Mouse (Mus musculus) monocyte, adult 2 months (primary cell): ENCODE measurements around the gene Morc3.

Experiments used
- DNase-seq, 2 experiments: peaks; one replicate each; pipeline ENCODE4 v3.0.0; 2022; ENCODE audit warnings: low spot score in 2 of 2, low read depth in 1 of 2

Morc3 gene

DNA sequence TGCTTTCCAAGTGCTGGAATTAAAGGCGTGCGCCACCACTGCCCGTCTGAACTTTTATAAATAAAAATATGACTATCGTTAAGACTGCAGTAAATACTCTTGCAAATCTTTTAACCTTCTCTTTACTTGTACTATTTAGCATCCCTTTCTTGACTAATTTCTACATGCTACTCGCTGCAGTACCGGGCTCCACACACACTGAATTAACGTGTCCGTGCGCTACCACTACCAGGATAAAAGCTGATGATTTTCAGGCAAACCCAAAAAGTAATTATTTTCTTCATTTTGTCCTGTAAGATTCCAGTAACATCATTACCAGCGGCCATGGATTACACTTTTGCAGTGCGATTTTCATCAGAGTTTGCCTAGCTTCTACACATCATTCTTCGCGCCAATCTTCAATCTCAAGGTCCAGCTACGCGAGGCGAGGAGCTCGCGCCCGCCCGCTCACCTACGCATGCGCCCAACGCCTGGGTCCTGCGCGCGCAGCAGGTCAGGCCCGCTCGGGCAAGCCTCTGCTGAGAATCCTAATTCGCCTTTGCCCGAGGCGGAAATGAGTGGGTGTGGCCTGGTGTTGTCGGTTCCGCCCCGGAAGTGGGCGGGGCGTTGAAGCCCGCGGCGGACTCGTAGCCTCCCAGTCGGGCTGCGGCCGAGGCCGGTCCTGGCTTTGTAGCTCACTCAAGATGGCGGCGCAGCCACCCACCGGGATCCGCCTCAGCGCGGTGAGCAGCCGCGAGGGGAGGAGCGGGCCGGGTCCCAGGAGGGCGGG, at the start of gene Morc3:
Morc3 (plus strand) TSS at position 495 of the 769 bp plus-strand sequence.
- DNase-seq: peak; percentile 100

DNA sequence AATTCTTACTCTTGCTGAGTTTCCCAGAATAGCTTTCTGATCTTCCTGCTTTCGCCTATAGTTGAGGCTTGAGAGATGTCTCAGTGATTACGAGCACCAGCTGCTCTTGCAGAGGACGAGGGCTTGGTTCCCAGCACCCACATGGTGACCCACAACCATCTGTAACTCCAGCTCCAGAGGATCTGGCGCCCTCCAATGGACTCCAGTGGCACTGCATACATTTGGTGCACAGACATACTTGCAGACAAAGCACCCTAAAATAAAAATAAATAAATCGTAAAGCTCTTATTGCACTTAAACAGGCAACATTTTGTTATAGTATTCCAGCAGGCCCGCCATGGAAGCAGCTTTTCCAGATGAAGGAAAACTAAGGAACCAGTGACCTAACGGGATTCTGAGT, 47.7 kb upstream of the Morc3 start:
- DNase-seq: no peak

DNA sequence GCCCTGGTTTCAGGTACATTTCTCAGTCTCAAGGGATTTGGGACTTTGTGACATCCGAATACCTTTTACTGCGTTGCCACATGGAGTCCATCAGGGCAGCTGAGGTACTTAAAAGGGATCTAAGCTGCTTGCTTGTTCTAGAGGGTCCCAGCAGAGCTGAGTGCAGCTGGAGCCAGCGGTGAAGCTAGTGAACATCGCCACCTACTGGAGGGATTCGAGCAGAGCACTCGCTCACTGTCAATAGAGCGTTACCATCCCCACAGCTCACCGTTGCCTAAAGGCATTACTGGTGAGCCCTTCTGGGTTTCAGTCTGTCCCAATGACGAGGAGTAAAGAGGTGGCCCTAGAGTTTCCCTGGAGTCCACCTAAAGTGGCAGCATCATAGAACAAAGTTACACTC, 46.1 kb upstream of the Morc3 start:
- DNase-seq: no peak

DNA sequence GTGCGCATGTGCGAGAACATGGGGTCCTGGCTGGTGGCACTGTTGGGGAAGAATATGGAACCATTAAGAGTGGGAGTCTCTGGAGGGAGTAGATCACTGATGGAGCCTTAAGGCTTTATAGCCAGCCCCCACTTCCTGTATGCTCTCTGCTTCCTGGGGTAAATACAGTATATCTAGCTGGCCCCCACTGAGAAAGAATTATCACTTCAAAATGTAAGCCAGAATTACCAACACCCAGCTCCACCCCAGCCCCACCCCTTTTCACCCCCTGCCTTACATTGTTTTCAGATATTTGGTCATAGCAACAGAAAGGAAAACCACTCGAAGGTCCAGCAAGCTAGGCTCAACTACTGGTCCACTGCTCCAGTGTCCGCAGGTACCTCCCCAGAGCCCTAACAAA, 43.5 kb upstream of the Morc3 start:
- DNase-seq: no peak

DNA sequence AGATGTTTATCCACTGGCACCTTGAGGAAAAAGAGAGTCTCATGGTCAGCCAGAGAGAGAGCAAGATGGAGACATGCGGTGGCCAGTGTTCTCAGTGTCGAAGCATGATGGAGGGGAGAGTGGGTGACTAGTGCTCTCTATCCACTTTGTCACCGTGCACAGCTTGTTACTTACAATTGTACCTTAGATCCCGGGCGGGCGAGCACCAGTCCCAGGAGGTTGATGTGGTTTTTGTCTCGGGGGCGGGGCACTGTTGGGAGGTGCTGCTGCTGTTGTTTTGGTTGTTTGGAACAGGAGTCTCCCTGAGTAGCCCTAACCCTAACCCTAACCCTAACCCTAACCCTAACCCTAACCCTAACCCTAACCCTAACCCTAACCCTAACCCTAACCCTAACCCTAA, 43.0 kb upstream of the Morc3 start:
- DNase-seq: no peak

DNA sequence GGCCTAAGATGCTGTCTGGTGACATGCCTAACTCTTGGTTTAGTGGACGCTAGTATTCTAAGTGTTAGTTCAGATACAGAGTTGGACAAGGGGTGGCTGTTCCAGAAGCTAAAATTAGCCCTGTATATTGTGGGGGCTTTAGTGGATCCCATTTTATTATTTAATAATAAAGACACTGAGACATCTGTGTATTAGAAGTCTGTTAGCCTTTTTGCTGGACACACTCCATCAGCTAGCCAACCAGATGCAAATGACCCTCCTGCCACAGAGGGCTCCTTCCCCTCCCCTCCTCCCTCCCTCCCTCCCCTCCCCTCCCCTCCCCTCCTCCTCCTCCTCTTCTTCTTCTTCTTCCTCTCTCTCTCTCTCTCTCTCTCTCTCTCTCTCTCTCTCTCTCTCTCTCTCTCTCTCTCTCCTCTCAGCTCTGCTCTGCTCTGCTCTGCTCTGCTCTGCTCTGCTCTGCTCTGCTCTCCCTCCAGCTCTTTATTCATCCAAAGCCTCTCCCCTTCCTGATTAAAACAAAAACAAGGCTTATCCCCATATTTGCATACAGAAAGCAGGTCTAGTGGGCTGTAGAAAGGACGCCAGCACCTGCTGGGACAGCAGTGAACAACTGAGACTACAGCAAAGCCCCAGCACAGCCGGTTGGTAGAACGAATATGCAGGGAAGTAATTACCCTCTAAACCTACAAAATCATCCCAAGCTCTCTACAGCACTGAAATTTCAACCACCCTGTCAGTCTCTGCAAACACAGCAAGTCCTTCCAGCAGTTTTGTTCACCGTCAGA, 41.8 kb upstream of the Morc3 start:
- no peak for DNase-seq

DNA sequence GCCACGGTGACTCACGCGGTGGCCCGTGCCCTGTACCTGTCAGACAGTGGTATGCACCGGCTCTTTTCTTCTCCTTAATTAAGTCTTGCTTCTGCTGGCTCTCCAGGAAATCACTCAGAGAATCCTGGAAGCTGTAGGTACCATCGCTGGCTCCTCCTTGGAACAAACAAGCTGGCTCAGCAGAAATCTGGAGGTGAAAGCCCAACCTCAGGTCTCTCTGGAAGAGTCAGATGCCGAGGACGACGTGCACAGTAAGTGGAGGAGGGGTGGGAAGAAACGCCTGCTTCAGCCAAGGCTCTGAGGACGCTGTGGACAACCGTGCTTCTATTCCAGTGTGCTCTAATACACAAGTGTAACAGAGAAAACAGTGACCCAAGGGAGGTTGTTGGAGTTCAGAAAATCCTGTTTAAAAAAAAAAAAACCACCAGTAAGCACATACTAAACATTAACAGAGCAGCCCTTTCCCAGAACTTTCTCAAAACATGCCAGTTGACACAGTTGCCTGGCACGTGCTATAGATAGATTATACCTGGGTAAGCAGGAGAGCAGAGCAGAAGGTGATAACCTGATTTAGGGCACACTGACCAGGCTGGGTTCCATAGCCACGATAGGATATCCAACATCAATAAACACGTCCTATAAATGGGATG, 38.8 kb upstream of the Morc3 start:
- no peak for DNase-seq

DNA sequence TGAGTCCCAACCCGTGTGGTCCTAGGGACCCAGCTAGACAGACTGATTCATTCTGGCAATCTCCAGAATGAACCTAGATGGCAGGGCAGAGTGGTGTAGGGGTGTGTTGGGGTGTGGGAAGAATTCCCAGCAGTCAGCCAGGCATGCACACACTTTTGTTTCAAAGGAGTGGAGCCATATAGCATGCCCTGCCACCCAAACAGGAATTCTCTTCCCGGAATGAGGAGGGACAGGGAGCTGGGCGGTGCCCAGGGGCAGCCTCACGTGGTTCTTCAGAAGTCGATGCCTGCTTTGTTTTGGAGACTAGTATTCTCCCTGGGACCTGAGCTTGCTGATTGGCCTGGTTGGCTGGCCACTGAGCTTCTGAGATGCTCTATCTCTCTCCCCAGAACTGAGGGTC, 37.1 kb upstream of the Morc3 start:
- DNase-seq: no peak

DNA sequence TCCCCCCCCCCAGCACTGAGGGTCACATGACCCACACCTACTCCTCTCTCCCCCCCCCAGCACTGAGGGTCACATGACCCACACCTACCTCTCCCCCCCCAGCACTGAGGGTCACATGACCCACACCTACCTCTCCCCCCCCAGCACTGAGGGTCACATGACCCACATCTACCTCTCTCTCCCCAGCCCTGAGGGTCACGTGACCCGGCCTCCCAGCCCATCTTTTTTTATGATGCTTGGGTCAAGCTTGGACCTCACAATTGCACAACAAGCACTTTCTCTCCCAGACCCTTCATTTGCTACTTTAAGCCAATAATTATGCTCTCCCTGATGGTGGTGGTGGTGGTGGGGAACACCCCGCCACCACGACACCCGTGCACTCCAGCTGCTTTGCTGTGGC, 36.5 kb upstream of the Morc3 start:
- DNase-seq: no peak

DNA sequence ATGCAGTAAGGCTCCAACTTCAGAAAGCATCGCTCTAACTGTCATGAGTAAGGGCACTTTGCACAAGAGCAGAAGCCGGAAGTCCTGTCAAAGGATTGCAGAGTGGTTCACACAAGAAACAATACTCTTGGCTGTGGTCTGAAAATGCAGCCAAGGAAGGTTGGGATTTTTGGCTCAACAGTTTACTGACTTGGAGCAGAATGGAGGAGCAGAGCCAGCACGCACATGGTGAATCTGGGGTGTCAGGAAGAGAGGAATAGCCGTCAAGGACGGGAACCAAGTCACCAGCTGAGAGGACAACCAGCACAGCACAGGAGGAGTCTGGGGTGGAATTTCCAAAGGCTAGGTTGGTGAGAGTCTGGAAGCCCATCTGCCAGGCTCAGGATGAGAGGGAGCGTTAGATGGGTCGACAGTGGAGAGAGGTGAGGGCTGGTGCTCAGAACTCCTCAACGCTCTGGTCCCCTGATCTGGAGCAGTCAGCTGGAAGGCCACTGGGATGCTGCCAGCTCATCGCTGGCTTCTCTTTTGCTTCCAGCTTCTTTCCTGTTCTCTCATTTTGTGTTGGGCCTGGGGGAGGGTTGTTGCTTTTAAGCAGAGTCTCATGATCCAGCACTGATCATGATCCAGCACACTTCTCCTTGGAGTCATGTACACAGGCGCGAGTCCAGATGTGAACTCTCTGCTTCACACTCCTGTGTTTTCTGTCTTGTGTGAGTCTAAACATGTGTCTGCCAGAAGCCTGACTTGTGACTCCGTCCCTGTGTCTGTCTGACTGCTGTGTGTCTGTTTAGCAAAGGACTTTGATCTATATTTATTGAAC, 34.7 kb upstream of the Morc3 start:
- DNase-seq: no peak

DNA sequence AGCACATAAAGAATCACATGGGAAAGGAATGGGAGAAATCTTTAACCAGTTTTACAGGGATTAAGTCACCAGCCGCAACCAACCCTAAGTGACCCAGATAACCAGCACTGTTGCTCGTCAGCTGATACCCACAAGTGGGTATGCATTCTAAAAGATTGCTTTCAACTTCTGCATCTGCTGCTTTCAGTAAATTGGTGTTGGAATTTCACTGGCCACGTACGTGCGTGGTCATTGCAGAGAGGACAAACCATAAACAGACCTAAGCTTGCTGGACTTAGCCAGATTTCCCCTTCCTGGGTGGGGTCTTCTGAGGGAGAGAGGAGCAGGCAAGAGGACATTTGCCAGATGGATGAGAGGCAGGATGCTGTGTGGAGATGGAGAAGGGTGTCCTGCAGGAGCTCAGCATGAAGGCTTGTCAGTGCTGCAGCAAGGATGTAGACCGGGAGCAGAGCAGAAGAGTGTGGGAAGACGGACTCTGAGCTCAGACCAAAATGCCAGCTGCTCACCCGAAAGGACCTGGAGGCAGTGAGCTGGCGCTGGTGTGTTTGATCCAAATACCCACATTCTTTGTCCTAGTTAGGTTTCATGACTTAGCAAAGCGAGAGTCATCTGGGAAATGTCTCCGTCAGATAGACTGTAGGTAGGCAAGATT, 34.0 kb upstream of the Morc3 start:
- no peak for DNase-seq

DNA sequence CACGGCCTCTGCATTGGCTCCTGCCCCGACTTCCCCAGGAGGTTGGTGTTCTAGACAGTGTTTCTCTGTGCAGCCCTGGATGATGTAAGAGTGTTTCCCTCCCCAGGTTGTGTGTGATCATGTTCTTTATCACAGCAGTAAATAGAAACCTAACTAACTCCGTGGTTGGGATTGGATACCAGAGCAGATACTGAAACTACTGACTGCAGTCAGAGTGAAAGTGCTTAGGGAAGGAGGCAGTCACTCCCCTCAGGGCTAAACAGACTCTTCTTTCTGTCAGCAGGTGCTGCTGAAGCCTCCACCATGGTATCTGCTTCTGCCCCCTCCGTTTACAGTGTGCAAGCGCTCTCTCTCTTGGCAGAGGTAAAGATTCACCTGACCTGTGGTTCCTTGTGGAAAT, 33.3 kb upstream of the Morc3 start:
- DNase-seq: no peak

DNA sequence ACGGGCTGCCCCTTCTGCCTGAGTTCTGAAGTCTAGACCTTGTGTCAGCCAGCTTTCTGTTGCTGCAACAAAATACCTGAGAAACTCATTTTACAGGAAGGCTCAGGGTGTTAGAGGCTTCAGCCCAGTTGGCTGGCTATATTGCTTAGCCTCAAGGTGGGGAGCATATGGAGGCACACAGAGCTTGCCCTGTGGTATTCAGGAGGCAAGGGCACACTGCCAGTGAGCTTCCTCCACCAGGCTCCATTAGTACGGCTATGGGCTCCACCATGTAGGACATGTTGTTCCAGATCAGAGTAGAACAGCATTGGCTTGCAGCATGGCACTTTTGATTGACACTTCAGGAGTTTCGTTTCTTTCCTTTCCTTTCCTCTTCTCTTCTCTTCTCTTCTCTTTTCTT, 32.9 kb upstream of the Morc3 start:
- DNase-seq: no peak

DNA sequence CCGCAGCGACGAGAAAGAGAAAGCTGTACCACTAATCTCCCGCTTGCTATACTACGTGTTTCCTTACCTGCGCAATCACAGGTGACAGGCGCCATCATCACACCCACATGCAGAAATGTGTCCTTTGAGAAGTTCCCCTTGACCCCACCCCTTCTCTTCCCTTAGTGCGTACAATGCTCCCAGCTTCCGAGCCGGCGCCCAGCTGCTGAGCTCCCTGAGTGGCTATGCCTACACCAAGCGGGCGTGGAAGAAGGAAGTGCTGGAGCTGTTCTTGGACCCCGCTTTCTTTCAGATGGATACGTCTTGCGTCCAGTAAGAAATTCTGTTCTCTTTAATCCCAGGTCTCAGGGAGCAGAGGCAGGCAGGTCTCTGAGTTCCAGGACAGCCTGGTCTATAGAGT, 32.0 kb upstream of the Morc3 start:
- no peak for DNase-seq

DNA sequence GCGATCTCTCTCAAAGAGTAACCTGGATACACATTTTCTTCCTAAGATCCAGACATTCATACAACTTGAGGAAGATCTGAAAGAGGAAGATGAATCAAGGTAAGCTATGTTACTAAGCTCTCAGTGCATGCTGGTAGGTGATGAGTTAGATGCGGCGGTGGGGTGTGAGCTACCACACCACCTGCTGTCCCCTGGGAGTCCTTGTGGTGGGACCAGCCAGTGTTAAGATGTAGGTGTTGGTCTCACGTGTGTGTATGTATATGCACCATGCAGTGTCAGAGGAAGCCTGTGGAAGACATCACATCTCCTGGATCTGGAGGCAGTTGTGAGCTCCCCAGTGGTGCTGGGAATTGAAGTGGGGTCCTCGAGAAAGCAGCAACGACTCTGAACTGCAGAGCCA, 24.8 kb upstream of the Morc3 start:
- no peak for DNase-seq

DNA sequence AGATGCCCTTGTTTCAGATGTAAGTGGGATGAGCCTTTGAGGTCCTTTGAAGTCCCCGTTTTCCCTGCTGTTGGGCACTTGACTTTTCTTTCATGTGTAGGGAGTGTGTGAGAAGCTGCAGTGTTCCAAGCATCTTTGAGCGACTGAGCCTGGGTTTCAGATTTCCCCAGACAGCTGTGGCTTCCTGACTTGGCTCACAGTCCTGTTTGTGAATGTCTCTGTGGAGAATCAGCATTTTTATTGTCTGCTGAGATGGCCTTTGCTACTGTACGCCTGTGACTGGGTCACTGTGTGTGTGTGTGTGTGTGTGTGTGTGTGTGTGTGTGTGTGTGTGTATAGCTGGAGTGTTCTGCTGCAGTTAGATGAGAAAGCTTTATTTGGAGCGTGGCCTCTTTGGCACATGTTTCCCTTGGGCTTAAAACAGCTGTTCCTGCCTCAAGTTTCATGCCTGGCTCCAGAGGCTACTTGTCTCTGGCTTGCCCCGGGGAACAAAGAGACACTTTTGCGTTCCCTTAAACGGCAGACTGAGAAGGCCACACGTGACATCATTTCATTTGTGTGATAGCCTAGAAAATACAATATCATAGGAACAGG, 23.9 kb upstream of the Morc3 start:
- no peak for DNase-seq

DNA sequence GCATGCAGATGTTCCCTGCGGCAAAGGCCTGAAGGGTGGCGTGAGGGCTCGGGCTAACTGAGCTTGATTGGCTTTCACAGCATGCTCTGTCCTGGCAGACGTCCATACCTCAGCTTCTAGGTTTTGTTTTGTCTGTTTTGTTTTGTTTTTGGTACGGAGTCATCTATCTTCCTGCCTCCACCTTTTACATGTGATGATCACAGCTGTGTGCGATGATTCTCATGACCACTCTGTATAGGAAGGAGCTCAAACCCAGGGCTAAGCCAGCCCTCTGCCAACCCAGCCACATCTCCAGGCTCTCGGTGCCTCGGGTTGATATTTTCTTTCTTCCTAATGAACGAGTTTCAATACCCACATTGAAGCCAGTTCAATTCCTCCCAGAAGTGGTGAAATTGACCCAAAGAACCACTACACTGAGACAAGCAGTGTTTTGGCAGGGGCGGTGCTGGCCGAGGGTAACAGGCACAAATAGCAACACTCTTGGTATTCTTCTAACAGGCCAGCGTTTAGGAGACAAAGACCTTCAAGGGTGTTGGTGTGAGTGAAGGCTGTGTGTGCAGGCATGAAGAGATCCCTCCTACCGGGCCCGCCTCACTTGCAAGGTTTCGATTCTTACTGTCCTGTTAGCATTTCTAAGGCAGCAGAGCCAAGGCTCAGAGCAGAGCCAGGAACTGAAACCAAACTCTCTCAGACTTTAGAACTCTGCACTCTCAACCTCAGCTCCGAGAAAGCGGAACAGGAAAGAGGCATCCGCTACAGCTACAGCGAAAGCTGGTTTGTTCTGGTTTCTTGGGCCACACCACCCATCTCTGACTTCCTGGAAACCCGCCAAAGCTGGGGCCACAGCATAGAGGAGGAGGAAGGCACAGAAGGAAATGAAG, 15.8 kb upstream of the Morc3 start:
- DNase-seq: peak; percentile 84 to 88

DNA sequence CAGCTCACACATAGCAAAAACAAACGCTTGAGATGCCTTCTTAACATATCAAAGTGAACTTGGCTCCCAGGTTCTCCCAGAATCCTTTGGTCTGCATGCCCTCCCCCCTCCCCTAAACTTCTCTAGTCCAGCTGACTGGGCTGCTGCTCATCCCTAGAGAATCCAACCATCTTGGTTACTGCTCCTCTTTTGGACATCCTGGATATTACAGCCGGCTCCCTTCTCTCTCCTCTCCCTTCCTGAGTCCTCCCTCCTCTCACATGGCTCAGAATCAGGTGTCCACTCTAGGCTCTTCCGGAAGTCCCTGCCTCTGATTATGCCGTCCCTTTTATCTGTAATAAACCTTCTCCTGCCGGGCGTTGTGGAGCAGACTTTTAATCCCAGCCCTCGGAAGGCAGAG, 15.1 kb upstream of the Morc3 start:
- DNase-seq: no peak

DNA sequence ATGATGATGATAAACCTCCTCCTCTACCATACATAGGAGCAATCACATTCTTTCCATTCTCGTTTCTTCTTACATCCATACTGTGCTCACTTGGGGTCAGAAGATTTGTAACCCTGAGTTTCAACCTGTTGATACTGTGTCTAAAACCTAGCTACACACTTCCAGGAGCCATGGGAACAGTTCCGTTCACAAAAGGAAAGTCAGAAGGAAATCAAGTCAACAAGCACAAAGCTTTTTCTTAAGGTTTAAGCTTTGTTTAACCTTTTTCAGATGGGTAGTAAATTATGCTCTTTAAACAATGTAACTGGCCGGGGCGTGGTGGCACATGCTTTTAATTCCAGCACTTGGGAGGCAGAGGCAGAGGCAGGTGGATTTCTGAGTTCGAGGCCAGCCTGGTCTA, 14.6 kb upstream of the Morc3 start:
- DNase-seq: no peak
